Mouse (Mus musculus): ENCODE data around the gene Clrn3. TPM values are rescaled to one million over a fixed set of nuclear protein-coding genes. Genes with fewer than 3 reads are reported as not detected.
A peak's percentile ranks its signal among the peaks of the same experiment; 100 is the strongest.

Gene Clrn3
- total and polyA plus RNA-seq, 2 experiments from 2014 or later = 0.10 TPM; not detected in 1

DNA sequence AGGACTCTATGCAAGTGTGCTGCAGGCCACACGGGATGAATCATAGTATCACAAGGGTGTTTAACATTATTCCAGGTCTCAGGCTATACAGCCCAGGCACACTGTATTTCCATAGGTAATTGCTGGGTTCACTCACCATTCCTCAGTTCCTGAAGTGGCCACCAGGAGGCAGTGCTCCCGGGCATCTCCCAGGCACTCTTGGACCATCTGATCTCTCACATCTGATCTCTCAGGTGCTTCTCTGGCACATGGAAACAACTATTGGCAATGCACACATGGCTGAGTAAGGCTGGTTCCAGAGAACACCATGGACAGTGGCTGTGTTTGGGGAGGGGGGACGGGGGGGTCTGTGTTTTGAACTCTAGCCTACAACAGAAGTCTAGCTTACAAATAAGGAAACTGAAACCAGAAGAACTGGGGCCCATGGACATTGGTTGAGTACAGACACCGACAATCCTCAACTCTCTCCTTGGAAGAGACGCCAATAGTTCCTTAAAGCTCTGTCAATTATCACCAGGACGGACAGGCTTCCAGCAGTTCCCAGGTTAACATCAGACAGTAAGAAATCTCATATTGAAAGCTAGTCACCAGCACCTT is 40.1 kb downstream of the Clrn3 start:
- ATAC-seq = no peak
- H3K27ac ChIP-seq (ENCODE audit: low read depth, low read length) = no peak overlapping the region
- no peak overlapping the region for H3K4me2 ChIP-seq (ENCODE audit: low read depth)
- 69% methylated on average over 6 of the region's 6 CpGs for WGBS
- no peaks in the 10 kb centered on the region for H3K27me3 ChIP-seq (ENCODE audit: insufficient read depth, low read length)
- H3K4me1 ChIP-seq (ENCODE audit: insufficient read depth) = no peaks in the 10 kb centered on the region; the same call in 1 of the 2 replicates
- H3K36me3 ChIP-seq (ENCODE audit: insufficient read depth) = no peaks in the 10 kb centered on the region
- no peak for DNase-seq
- H3K9me3 ChIP-seq (ENCODE audit: low read length) = peaks cover 5% of the 10 kb centered on the region; the same call in 1 of the 2 replicates
- peak; percentile 70 for TF ChIP-seq CTCF (IDR thresholded peaks at IDR 0.05; ENCODE audit: low read depth)
- H3K4me3 ChIP-seq (ENCODE audit: low read depth, low read length) = no peak overlapping the region
- no peak overlapping the region for H3K9ac ChIP-seq

DNA sequence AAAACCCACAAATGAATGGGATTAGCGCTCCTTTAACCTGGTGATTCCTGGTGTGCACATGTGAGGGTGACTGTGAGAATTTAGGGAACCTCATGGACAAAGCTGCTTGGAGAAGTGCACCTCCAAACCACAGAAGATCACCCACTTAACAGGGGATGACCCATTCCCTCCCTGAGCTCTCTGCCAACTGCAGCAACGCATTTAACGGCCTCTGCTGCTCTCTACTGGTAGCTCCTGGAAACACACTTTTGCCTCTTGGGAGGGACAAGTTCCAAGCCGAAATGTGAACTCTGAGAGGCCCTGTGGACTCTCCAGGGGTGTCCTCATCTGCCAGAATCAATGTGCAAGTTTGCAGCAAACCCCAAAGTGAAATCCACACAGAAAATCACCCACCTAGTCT is 41.0 kb downstream of the Clrn3 start:
- Histone ChIP-seq H3K9ac (no peak overlapping the region), H3K27me3 (ENCODE audit: insufficient read depth, low read length) (no peaks in the 10 kb centered on the region), H3K27ac (ENCODE audit: low read depth, low read length) (no peak overlapping the region), H3K4me2 (ENCODE audit: low read depth) (no peak overlapping the region), H3K4me3 (ENCODE audit: low read depth, low read length) (no peak overlapping the region), H3K9me3 (ENCODE audit: low read length) (peaks cover 5% of the 10 kb centered on the region; the same call in 1 of the 2 replicates), H3K36me3 (ENCODE audit: insufficient read depth) (no peaks in the 10 kb centered on the region), H3K4me1 (ENCODE audit: insufficient read depth) (no peaks in the 10 kb centered on the region; the same call in 1 of the 2 replicates)
- peak; percentile 88 for DNase-seq
- 20% methylated on average over 4 of the region's 4 CpGs for WGBS
- peak; percentile 36 for ATAC-seq
- peak; percentile 97 for TF ChIP-seq CTCF (IDR thresholded peaks at IDR 0.05; ENCODE audit: low read depth)

DNA sequence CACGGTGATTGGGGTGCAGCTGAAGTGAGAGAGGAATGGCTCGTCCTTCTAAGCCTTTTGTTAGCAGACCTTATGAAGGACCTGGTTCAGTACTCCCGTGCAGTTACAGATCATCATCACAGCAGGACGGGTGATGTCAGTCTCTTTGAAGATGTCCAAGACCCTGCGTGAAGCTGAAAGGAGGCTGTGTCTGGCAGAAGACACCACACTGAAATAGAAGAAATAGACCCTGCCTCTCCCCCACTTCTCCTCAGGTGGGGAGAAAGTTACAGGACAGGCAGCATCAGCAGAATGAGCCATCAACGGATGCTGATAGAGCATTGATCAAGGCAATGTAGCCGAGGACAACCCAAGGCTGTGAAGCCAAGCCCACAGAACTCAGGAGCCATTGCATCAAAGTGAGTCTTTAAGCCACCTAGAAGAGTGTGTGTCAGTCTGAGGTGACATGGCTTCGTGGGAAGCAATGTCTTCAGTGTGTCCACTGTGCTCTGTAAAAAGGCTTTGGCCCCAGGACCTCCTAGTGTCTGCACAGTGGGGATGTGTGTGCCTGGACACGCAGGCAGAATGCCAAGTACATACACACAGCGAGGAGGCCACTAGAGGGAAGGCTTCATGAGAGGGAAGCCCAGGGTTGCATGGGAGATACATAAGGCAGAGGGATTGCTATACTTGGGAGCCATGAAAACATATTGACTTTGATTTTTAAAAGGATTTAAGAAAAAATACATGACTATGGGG is 41.6 kb downstream of the Clrn3 start:
- Histone ChIP-seq H3K4me3 (ENCODE audit: low read depth, low read length) (no peak overlapping the region), H3K27me3 (ENCODE audit: insufficient read depth, low read length) (no peaks in the 10 kb centered on the region), H3K36me3 (ENCODE audit: insufficient read depth) (no peaks in the 10 kb centered on the region), H3K27ac (ENCODE audit: low read depth, low read length) (no peak overlapping the region), H3K9ac (no peak overlapping the region), H3K4me1 (ENCODE audit: insufficient read depth) (no peaks in the 10 kb centered on the region; the same call in 1 of the 2 replicates), H3K4me2 (ENCODE audit: low read depth) (no peak overlapping the region), H3K9me3 (ENCODE audit: low read length) (peaks cover 4% of the 10 kb centered on the region; the same call in 1 of the 2 replicates)
- 44% methylated on average over 10 of the region's 10 CpGs for WGBS
- ATAC-seq = 0 out of 2 replicates have a peak, but pooled peaks have one; percentile 34
- no peak for TF ChIP-seq CTCF (IDR thresholded peaks at IDR 0.05; ENCODE audit: low read depth)
- no peak for DNase-seq

DNA sequence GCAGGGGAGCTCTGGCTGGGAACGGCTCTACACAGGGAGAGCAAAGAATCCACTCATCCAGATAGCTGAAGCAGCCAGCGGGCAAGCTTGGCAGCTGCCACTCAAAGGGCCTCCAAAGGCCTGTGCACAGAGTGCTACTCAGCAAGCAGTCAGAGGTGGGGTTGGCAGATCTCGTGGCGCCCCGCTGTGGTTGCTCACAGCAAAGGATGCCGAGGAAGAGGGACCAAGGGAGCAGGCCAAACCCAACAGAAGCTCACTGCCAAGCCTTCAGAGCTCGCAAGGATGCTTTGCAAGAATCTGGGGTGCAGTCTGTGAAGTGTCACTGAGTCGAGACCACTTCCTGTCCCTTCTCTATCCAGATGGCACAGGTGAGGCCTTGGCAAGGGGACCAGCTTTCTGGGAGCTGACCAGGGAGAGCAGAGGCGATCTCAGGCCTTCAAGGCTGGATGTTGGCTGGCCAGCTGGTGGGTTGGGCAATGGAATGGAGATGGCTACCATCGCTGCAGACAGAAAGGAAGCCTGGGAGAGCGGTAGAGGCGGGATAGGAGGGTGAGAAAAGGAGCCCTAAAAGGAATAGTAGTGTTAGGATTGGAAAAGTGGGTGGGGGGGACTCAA is 42.6 kb downstream of the Clrn3 start:
- Histone ChIP-seq H3K9ac (no peak overlapping the region), H3K4me2 (ENCODE audit: low read depth) (no peak overlapping the region), H3K27ac (ENCODE audit: low read depth, low read length) (no peak overlapping the region), H3K4me3 (ENCODE audit: low read depth, low read length) (no peak overlapping the region), H3K4me1 (ENCODE audit: insufficient read depth) (no peaks in the 10 kb centered on the region; the same call in 1 of the 2 replicates), H3K9me3 (ENCODE audit: low read length) (no peaks in the 10 kb centered on the region), H3K27me3 (ENCODE audit: insufficient read depth, low read length) (no peaks in the 10 kb centered on the region), H3K36me3 (ENCODE audit: insufficient read depth) (no peaks in the 10 kb centered on the region)
- peak; percentile 76 for TF ChIP-seq CTCF (IDR thresholded peaks at IDR 0.05; ENCODE audit: low read depth)
- peak; percentile 90 for ATAC-seq
- 17% methylated on average over 12 of the region's 12 CpGs for WGBS
- peak; percentile 82 for DNase-seq

DNA sequence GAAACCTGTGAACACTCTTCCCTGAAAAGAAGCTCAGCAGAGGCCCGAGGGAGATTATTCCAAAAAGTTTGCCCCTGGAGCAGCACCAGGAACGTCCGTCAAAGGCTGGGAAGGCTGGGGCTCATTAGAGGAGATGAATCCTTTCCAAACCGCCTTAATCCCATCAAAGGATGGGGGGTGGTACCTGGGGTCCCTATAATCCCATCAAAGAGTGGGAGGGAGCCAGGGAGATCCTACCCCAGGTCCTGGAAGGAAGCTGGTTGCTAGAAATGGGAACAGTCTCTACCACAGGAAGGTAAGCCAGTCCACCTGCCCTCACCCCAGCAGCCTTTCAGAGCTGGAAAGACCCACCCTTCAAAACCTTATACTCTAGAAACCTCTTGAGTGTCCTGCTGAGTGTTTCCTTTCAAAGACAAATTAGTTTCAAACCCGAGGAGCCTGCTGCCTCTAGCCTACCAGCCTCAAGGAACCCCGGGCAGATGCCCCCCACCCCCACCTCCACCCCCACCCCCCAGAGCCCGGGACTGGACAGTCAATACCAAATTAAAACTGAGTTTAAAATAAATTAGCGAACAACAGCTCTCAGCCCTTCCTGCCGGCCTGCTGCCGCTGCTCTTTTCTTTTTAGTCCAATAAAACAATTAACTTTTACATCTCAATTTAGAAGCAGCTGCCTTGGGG is 43.2 kb downstream of the Clrn3 start:
- H3K36me3 ChIP-seq (ENCODE audit: insufficient read depth) = no peaks in the 10 kb centered on the region
- no peak for TF ChIP-seq CTCF (IDR thresholded peaks at IDR 0.05; ENCODE audit: low read depth)
- no peak overlapping the region for H3K4me2 ChIP-seq (ENCODE audit: low read depth)
- no peak overlapping the region for H3K4me3 ChIP-seq (ENCODE audit: low read depth, low read length)
- DNase-seq (no peak), ATAC-seq (no peak)
- H3K9ac ChIP-seq = no peak overlapping the region
- no peaks in the 10 kb centered on the region; the same call in 1 of the 2 replicates for H3K4me1 ChIP-seq (ENCODE audit: insufficient read depth)
- 7% methylated on average over 10 of the region's 10 CpGs for WGBS
- no peaks in the 10 kb centered on the region for H3K27me3 ChIP-seq (ENCODE audit: insufficient read depth, low read length)
- no peaks in the 10 kb centered on the region for H3K9me3 ChIP-seq (ENCODE audit: low read length)
- no peak overlapping the region for H3K27ac ChIP-seq (ENCODE audit: low read depth, low read length)

DNA sequence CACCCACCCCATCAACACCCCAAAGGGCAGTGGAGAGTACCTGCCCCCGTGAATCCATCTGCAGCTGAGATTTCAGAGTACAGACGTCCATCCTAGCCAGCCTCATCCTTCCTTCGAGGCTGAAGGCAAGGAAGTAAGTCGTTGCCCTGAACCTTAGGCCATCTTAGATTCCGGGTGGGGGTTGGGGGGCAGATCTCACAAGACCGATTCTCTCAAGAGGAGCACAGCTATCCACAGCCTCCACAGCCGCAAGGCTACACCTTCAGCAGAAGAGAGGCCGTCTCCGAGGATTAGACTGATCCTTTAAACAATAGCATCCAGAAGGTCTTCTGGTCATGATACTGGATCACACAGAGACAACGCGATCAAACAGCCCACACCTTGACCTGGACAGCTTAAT is 44.1 kb downstream of the Clrn3 start:
- Histone ChIP-seq H3K36me3 (ENCODE audit: insufficient read depth) (no peaks in the 10 kb centered on the region), H3K4me3 (ENCODE audit: low read depth, low read length) (no peak overlapping the region), H3K4me1 (ENCODE audit: insufficient read depth) (no peaks in the 10 kb centered on the region; the same call in 1 of the 2 replicates), H3K9me3 (ENCODE audit: low read length) (no peaks in the 10 kb centered on the region), H3K4me2 (ENCODE audit: low read depth) (no peak overlapping the region), H3K9ac (no peak overlapping the region), H3K27me3 (ENCODE audit: insufficient read depth, low read length) (no peaks in the 10 kb centered on the region), H3K27ac (ENCODE audit: low read depth, low read length) (no peak overlapping the region)
- ATAC-seq (no peak), DNase-seq (no peak)
- 30% methylated on average over 11 of the region's 11 CpGs for WGBS
- TF ChIP-seq CTCF (IDR thresholded peaks at IDR 0.05; ENCODE audit: low read depth) = no peak

All from forebrain, postnatal 0 days (tissue).